Mouse (Mus musculus) bone marrow macrophage, adult 2 months (primary cell): ENCODE results near the gene Ciita.

Experiments
- CTCF ChIP-seq: IDR thresholded peaks from 2 replicates; pipeline ENCODE4 v1.5.1; 2012; ENCODE audit warnings: low read depth, mild to moderate bottlenecking, low read length, moderate library complexity
- POLR2A ChIP-seq: IDR thresholded peaks from 2 replicates; pipeline ENCODE4 v1.6.1; 2012; ENCODE audit warnings: mild to moderate bottlenecking, low read depth, low read length, borderline replicate concordance

GRCm38 (mm10) chr16:10507445-10507844 lies 27.6 kb downstream of the Ciita start:
- TF ChIP-seq POLR2A: no peak
- TF ChIP-seq CTCF: no peak
